Comparison of ENCODE assay signal across 9 mouse cellular contexts in the genomic region with DNA sequence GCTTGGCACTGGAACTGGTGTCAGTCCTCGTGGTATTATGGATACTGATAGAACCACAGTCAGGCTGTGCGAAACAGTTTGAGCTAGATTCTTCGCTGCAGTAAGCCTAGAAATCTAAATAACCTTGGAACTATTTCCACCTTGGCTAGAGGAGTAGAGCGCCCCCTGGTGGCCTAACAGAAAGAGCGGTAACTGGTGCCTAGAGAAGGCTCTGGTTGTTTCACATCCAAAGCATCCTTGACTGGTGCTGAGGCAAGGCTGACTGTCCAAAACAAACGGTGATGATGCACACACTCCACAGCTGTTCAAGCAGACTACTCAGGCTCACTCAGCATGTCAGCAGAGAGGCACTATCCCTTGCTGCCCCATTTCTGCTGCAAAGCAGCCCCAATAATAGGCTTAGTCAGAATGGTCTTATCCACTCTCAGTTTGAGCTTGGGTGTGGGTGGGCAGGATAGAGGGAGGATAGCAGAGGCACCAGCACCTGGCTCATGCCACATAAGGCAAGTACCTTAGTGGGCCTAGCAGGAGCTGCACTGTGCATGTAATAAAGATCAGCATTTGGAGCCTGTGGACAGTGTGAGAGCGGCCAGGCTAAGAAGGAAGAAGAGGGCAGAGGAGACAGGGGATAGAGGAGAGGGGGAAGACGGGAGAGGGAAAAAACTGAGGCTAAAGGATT. TPM values are rescaled to one million over a fixed set of nuclear protein-coding genes. Genes with fewer than 3 reads are reported as not detected.
DNase-seq lines count a peak whose midpoint lies in the region; ATAC-seq lines count a peak whose summit lies in the region.
"Had no signal": no experiment of that assay in that cellular context is flagged by ENCODE, and none has a peak within 500 bp of the region (broad histone marks: within the 10 kb centered on the region; RNA-seq: fewer than 3 reads in every experiment).

No protein-coding gene starts in this region.

- WGBS in forebrain, embryonic 12.5 days = 37% methylated on average over 8 of the region's 8 CpGs
- 32% methylated on average over 8 of the region's 8 CpGs for WGBS in hindbrain, embryonic 14.5 days

- H3K27me3 ChIP-seq in forebrain, embryonic 12.5 days = no peaks in the 10 kb centered on the region
- H3K27me3 ChIP-seq in hindbrain, embryonic 14.5 days (ENCODE audit: control insufficient read depth, insufficient read depth, low read length) = no peaks in the 10 kb centered on the region
- H3K27me3 ChIP-seq: lung, embryonic 15.5 days had no signal

- DNase-seq in MEL-GATA-1-ER (ENCODE audit: extremely low read depth, low read depth) = peak; percentile 29
- DNase-seq in c-Kit-positive CD71-positive TER-119-negative erythroid progenitor cells, embryonic 14.5 days (ENCODE audit: low read depth) = peak; percentile 56
- DNase-seq in hindbrain, embryonic 14.5 days (ENCODE audit: low spot score) = peak; percentile 90
- peak; percentile 72 to 84 for DNase-seq in layer of hippocampus, postnatal 14 days (ENCODE audit: low spot score in 2 of 2)
- peak; percentile 84 for DNase-seq in lung, postnatal 14 days
- DNase-seq in retina, embryonic 14.5 days (ENCODE audit: low spot score) = peak; percentile 88
- peak; percentile 80 for DNase-seq in urinary bladder, postnatal 14 days (ENCODE audit: low spot score)

- H3K9ac ChIP-seq in forebrain, embryonic 12.5 days = no peak overlapping the region
- H3K9ac ChIP-seq in hindbrain, embryonic 14.5 days = no peak overlapping the region
- H3K9ac ChIP-seq: lung, embryonic 15.5 days had no signal

- no peak overlapping the region for H3K4me2 ChIP-seq in forebrain, embryonic 12.5 days
- no peak overlapping the region for H3K4me2 ChIP-seq in hindbrain, embryonic 14.5 days (replicated peaks)
- H3K4me2 ChIP-seq: lung, embryonic 15.5 days had no signal

- no peak overlapping the region for H3K4me3 ChIP-seq in forebrain, embryonic 12.5 days (replicated peaks)
- H3K4me3 ChIP-seq in hindbrain, embryonic 14.5 days (replicated peaks; ENCODE audit: low read length) = no peak overlapping the region
- H3K4me3 ChIP-seq: lung, embryonic 15.5 days had no signal

- no peak overlapping the region for H3K27ac ChIP-seq in forebrain, embryonic 12.5 days
- no peak overlapping the region for H3K27ac ChIP-seq in hindbrain, embryonic 14.5 days
- H3K27ac ChIP-seq: lung, embryonic 15.5 days had no signal

- no peaks in the 10 kb centered on the region for H3K4me1 ChIP-seq in forebrain, embryonic 12.5 days
- no peaks in the 10 kb centered on the region for H3K4me1 ChIP-seq in hindbrain, embryonic 14.5 days (replicated peaks; ENCODE audit: control insufficient read depth, insufficient read depth, low read length)
- H3K4me1 ChIP-seq: lung, embryonic 15.5 days had no signal

- ATAC-seq in forebrain, embryonic 12.5 days (ENCODE audit: low FRiP score) = peak; percentile 59
- peak; percentile 77 for ATAC-seq in hindbrain, embryonic 14.5 days (ENCODE audit: low FRiP score)

- no peaks in the 10 kb centered on the region for H3K9me3 ChIP-seq in forebrain, embryonic 12.5 days
- no peaks in the 10 kb centered on the region for H3K9me3 ChIP-seq in hindbrain, embryonic 14.5 days (ENCODE audit: control insufficient read depth, low read length)
- H3K9me3 ChIP-seq: lung, embryonic 15.5 days had no signal

- H3K36me3 ChIP-seq in forebrain, embryonic 12.5 days (replicated peaks) = peaks cover 26% of the 10 kb centered on the region
- H3K36me3 ChIP-seq in hindbrain, embryonic 14.5 days (replicated peaks; ENCODE audit: control insufficient read depth, insufficient read depth) = peaks cover 28% of the 10 kb centered on the region

RNA-seq across cellular contexts. Expression of a gene that starts 23.7 kb away (rescaled TPM):
- 67.8 and 68.1 TPM in 2 replicates for polyA plus RNA-seq in forebrain, embryonic 12.5 days (2016; fragmentation: Nextera tagmentation; extraction: Ambion mirVana)
- polyA plus RNA-seq in hindbrain, embryonic 14.5 days (2014; fragmentation: Nextera tagmentation; extraction: Ambion mirVana) = 31.9 and 37.5 TPM in 2 replicates
- 10 to 100 TPM; 16.9 to 19.1 TPM for total RNA-seq in layer of hippocampus, postnatal 14 days (2021)

RNA-seq across cellular contexts. Expression of a gene that starts 28.0 kb away (rescaled TPM):
- polyA plus RNA-seq in forebrain, embryonic 12.5 days (2016; fragmentation: Nextera tagmentation; extraction: Ambion mirVana) = 52.4 and 54.2 TPM in 2 replicates
- polyA plus RNA-seq in hindbrain, embryonic 14.5 days (2014; fragmentation: Nextera tagmentation; extraction: Ambion mirVana) = 34.6 and 41.7 TPM in 2 replicates
- total RNA-seq in layer of hippocampus, postnatal 14 days (2021) = 10 to 100 TPM; 44.1 to 45.5 TPM

Comparison
In these comparisons a context has a peak if more than half of its experiments do, and no peak if none do; other contexts are left out.
1. DNase-seq: peak in every context shown above with its lines; median percentile 90 in hindbrain, embryonic 14.5 days; 88 in retina, embryonic 14.5 days; 84 in lung, postnatal 14 days; 80 in urinary bladder, postnatal 14 days; 78 in layer of hippocampus, postnatal 14 days; 56 in c-Kit-positive CD71-positive TER-119-negative erythroid progenitor cells, embryonic 14.5 days; 29 in MEL-GATA-1-ER.